Mouse (Mus musculus) spleen, adult 2 months (tissue): ENCODE data around the gene Pcgf5.

Experiments
- CTCF ChIP-seq: fragments of 200-500 bp; IDR thresholded peaks from 2 replicates; pipeline ENCODE4 v1.5.1; 2011; ENCODE audit warnings: mild to moderate bottlenecking, inconsistent platforms; ENCODE audit not compliant: insufficient read depth, insufficient read length, insufficient replicate concordance; ENCODE audit errors: extremely low read depth
- POLR2A ChIP-seq: fragments of 200-500 bp; IDR thresholded peaks from 2 replicates; pipeline ENCODE4 v1.6.1; 2011; ENCODE audit warnings: low read depth, low read length, inconsistent platforms

GRCm38 (mm10) chr19:36450997-36451608 lies 103.0 kb downstream of the Pcgf5 start:
- no peak for TF ChIP-seq CTCF
- TF ChIP-seq POLR2A, result no peak
